Mouse (Mus musculus) urinary bladder, adult 2 months (tissue): Measurements from ENCODE around the gene Adgrl4. TPM values are rescaled to one million over a fixed set of nuclear protein-coding genes. Genes with fewer than 3 reads are reported as not detected.

Source experiments
- DNase-seq: peaks from one replicate; pipeline ENCODE4 v3.0.0; 2022; ENCODE audit warnings: low spot score
- polyA plus RNA-seq: library from polyadenylated mRNA; depleted of rRNA; stranded (reverse); fragments of >200 nt; gene quantifications from 2 replicates; pipeline ENCODE4 v1.2.3, GENCODE M21; 2012; rRNA removed

Adgrl4 gene
- 13.1 and 16.1 TPM in 2 replicates for polyA plus RNA-seq

DNA sequence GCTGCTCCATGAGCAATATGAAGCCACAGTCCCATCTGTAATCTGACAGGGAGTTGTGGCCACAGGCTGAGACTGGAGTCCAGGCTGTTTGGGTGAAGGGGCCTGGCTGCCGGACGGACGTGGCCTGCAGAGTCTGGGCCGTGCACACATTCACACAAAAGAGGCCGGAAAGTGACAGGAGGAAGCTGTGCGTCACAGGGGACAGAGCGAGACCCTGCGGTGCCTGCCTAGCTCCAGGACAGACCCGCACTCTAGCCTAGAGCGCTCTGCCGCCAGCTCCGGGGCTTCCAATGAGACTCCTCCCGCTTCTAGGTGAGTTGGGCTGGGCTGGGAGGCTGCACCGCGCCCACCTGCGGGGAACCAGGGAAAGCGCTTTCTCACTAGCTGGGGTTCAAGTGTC, at the start of gene Adgrl4:
Gene Adgrl4 (plus strand): TSS at position 195 of the 400 bp plus-strand sequence.
- no peak for DNase-seq

DNA sequence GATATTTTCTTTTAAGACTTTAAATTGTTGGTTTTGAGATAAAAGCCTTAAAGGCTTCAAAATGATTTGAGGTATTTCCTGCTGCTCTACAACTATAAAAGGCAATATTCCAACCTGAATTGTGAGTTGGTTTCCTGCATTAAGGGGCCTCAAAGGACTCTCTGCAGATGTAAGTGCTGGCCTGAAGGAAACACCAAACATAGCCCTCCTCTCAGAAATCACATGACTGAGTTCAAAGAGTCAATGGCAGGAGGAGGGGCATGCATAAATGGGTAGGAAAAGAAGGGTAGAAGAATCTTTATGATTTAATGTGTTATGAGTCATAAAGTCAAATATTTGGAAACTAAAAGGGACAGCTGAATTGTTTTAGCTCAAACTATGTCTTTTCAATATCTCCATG, 46.8 kb upstream of the Adgrl4 start:
- no peak for DNase-seq

DNA sequence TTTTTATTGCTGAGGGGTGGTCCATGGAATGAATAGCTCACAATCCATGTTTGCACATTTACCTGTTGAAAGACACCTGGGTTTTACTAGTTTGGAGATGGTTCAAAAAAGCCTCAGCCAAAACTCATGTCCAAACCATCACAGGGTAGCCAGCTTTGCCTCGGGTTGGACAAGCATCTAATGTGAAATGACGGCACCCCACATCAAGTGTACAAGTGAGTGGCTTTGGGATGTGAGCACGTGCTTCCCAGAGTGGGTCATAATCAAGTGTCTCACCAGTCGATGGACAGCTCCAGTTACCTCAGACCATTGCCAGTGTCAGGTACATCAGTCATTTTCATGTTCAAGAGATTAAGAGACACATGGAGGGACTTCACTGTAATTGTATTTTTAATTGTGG, 44.8 kb upstream of the Adgrl4 start:
- no peak for DNase-seq

DNA sequence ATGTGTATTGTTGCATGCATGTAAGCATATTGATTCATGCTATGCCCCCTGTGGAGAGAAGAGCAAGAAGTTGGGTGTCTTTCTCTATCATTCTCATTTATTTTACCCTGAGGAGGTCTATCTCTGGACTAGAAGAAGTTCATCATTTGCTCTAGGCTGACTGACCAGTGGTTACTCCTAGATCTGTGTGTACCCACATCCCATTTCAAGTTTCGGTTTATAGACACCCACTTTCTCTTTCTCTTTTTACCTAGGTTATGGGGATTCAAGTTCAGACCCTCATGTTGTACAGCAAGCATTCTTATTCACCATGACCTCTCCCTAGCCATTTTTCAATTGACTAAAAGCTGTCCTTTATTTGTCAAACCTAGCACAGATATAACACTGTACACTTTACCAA, 44.4 kb upstream of the Adgrl4 start:
- DNase-seq: no peak

DNA sequence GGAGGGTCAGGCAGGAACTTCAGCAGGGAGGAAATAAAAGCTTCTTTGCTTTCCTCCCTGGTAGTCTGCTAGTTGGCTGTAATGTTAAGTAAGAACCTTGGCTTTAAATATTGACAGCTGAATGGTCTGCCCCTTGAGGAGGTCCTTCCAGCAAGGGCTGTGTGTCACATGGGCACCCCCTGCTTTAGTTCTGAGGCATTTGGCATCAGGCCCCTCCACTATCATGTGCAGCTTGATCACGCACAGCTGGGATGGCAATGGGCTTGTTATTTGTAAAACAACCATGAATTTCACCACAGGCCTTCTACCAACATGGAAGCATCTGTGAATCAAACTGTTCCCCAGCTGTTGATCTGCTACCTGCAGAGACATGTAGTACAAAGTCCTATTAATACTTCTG, 38.4 kb upstream of the Adgrl4 start:
- DNase-seq: no peak

DNA sequence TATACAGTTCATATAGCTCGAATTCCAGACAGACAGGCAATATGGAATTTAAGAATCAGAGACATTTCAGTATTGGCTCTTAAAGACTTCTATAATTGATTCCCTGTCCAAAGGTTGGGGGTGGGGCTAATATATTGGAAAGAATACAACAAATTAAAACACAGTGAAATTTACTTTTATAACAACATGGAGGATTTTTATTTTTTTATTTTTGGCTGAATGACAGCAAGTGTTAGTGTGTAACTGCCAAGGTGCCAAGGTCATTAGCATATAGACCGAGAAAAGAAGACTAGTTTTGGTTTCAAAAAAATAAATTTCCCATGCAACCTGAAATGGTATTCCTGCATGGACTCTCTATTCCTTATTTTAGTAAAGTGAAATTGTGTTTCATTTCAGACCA, 26.7 kb upstream of the Adgrl4 start:
- no peak for DNase-seq

DNA sequence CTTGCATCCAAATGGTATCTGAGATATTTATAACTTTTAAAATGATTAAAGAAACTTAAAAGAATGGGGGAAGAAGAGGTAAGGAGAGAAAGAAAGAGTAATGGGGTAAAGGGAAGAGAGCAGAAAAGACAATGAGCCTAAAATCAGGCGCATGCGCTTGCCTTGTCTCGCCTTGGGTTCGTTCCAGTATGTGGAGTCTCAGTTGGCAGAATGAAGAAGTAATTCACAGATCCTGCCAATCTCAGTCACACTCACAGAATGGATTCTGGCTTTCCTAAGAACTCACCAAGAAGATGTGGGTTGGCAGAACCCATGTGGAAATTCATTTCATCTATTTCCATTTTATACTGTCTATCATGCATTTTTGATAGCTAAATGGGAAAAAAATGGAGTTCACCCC, 26.2 kb upstream of the Adgrl4 start:
- DNase-seq: no peak

DNA sequence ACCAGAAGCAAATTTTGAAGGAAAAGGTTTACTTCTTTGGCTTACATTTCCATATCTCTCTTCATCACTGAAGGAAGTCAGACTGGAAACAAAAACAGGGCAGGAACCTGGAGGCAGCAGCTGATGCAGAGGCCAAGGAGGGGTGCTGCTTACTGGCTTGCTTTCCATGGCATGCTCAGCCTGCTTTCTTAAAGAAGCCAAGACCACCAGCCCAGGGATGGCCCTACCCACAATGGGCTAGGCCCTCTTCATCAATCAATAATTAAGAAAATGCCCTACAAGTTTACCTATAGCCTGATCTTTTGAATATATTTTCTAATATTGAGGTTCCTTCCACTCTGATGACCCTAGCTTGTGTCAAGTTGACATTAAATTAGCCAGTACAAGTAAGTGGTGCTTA, 20.8 kb upstream of the Adgrl4 start:
- DNase-seq: no peak

DNA sequence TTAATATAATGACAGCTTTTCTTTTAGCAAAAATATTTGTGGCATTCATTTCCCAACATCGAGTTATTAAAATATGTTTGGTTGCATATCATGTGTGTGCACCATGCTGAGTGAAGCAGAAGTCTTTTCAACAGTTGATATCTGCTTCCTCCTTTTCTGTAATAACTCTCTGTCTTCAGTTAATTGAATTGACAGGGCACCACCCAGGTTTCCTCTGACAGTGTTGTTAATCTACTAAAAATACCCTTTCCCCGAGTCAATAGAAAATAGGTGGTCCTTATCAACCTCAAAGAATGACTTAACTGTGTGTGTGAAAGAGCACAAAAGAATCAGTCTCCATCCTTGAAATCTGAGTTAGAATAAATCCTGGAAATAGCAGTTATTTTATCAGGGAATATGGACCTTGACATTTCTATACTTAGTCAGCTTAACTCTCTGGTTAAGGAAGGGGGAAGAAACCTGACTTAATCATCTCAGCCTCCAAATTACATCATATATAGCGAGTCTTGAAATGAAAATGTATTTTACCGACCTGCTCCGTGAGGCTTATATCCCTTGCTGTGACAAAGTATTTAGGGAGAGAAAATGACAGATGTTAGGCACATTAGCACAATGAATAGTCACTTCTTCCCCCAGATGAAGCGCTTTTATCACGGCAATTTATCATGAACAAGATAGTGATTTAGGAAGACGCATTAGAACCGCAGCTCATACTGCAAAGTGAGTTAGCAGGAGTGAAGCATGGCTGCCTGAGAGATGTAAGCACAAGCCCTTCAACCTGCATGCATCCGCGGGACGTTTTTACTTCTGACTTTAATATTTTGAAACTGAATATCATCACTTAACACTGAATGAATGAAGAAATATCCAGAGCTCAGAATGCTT, 19.8 kb upstream of the Adgrl4 start:
- DNase-seq: no peak

DNA sequence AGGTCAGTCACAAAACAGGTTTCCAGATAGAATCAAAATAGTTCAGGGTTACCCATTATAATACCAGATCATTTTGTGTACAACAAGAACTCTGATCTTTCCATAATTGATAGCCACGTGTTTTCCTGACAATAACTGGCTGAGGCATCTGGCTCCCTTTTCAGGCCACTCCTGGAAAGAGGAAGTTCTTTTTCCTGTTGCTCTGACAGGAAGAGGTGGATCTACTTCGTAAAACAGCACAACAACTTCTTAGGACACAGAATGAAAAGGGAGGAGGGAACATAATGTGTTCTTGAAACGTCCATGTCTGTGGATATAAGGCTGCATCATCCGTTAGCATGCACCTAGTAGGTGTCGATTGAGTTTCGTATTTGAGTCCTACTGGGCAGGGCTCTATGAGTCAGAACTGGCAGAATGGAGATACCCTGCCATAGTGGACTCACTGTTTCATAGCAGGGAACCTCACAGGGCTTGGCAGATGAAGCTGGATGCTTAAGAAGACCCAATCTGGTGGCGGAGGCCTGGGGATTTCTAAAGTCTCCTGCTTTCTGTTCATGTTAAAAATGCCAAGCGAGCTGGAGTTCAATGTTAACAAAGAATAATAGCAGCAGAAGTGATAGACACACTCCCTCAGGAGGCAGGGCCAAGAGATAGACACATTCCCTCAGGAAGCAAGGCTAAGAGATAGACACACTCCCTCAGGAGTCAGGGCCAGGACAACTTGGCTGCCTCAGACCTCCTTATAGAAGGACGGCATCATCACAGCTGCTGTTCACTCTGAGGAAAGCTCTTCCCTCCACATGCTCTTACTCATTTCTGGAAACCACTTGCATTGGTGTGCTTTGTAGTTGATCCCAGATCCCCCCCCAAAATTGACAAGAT, 13.1 kb upstream of the Adgrl4 start:
- no peak for DNase-seq

DNA sequence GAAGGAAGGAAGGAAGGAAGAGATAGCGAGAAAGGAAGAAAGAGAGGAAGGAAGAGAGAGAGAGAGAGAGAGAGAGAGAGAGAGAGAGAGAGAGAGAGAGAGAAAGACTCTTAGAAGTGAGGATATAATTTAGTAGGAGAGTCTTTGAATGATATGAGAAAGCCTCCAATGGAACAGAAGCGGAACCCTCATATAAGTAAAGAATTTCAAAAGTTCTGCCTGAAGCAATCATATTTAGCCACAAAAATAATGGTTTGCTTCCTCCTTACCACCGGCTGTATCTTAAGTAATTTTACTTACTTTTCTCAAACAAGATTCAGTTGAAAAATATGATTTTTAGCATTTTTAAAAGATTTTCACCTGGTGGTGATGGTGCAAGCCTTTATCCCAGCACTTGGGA, 7.6 kb upstream of the Adgrl4 start:
- DNase-seq: no peak

DNA sequence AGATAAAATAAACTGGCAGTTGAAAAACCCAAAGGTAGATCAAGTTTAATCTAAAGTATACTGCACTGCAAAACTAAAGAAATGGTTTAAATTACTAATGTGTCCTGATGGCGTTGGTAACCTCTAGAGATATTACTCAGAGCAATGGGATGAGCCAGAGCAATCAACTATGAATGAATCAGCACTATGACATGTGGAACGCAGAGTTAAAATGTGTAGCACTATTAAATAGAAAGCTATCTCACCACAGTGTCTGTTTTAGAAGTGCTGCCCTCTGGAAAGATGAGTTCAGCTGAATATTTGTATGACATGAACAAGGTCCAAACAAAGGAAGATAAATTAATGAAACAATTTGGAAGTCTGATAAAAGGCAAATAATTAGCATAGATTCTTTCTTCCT, 6.2 kb upstream of the Adgrl4 start:
- no peak for DNase-seq

DNA sequence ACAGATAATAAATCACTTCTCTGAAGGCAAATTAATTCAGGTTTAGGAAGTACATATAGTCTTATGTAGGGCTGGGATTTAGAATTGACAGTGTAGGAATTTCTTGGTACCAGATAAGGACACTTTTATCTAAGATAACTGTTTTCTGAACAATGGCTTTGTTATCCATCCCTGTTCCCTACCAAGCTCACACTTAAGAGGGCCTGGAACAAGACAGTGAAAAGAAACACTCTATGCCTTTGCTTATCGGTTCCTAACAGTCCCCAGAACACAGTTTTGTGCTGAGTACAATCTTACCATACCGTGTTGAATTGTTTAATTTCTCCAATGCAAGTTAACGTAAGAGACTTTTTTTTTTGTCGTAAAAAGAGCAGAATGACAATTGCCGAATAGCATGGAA, 677 bp downstream of the Adgrl4 start:
- DNase-seq: no peak

DNA sequence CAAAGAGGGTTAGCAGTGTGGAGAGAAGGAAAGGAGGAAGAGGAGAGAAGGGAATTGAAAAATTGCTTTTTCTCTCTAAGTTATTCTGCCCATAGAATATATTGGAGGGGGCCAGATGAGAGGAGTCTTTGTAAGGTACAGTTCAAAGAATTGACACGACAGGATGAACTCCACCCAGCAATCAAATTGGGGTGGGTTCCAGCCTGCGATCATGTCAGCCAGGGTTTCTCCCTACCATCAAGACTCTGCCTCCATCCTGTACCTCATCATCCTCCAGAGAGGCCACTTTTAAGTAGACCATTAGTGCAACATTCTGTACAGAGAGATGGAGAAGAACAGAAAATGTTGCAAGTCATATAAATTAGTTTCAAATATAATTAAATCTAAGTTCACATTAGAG, 2.3 kb downstream of the Adgrl4 start:
- DNase-seq: no peak

DNA sequence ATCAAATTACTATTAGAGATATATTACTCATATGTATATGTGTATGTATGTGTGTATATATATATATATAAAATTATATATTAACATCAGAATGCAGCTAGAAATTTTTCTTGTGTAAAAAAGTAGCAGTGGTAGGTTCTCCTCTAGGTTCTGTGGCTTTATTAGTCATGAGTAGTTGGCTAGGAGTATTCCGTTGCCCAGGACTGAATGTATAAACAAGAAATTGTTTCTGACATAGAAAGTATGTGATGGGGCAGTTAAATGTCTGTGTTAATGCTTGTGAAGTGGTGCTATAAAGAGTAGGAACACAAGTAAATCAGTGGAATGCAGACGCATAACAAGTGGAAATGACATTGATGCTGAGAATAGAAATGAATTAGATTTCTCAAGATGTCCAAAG, 4.3 kb downstream of the Adgrl4 start:
- DNase-seq: no peak

DNA sequence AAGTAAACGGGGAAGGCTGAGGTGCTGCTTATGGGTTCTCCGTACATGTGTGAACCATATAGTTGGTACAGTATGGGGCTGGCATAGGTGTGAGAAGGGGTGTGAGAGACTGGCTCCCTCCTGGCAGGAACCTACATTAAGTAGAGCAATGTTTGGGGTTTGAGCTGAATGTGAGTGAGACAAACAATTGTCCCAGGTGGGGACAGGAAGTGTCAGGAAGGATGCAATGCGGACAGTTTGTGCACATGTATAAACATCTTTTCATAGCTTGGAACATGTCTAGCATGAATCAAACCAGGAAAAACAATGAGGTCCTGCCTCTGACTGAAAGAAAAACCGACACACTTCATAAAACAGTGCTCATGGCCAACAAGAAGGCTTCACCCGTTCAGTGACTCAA, 5.8 kb downstream of the Adgrl4 start:
- DNase-seq: no peak

DNA sequence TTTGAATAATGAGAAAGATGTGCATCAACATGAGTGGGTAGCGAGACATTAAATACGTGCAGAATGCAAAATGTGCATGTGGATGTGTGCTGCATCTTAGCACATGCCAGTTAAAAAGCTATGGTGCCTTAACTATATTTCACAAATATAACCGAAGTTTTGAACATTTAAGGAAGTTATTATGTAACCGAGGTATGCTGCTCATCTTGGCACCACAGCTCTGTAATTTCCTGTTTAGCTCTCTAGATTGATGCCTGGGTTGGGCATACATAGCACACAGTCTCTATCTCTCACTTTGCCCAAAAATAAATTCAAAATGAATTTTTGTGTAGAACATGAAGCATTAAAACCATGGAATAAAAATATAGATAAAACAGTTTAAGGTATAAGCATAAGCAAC, 6.6 kb downstream of the Adgrl4 start:
- DNase-seq: no peak

DNA sequence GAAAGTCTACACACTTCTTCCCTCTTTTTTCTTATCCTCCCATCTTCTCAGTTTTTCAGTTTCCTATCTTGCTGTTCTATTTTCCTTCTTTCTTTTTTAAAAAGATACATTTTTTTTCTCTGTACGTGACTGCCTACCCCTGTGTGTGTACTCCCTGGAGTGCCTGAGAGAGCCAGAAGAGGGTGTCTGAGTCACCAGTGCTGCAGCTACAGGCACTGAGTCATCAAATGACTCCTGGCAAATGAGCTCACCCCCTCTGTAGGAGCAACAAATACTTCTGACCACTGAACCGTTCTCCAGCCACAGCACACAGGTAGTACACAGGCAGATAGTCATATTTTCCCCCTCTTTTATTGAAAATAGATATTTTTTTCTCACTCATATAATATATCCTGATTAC, 8.2 kb downstream of the Adgrl4 start:
- no peak for DNase-seq

DNA sequence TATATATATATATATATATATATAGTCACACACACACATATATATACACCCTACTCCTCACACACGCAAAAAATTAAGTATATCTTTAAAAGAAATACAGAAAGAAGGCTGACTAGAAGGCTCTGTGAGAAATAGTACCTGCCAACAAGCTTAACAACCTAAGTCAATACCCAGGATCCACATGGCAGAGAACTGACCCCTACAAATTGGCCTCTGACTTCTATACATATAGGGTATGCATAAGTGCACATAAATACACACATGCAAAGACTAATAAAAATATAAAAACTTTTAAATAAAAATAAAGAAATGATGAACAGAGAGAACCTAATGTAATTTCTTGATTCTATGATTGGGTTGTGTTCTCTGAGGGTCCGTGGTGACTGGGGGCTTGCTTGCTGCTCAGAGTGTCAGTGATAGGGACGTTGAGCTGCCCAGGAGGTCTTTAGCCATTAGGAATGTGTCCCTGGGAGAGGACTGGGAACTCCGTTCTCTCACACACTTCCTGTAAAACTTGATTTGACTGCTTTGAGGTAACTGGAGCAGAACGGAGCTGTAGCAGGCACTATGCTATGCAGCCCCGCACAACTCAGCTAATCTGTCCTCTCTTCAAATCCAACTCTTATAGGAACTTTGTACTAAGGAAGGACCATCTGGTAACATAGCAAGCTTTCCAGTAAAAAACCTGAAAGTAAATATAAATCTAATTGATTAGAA, 17.5 kb downstream of the Adgrl4 start:
- DNase-seq: no peak

DNA sequence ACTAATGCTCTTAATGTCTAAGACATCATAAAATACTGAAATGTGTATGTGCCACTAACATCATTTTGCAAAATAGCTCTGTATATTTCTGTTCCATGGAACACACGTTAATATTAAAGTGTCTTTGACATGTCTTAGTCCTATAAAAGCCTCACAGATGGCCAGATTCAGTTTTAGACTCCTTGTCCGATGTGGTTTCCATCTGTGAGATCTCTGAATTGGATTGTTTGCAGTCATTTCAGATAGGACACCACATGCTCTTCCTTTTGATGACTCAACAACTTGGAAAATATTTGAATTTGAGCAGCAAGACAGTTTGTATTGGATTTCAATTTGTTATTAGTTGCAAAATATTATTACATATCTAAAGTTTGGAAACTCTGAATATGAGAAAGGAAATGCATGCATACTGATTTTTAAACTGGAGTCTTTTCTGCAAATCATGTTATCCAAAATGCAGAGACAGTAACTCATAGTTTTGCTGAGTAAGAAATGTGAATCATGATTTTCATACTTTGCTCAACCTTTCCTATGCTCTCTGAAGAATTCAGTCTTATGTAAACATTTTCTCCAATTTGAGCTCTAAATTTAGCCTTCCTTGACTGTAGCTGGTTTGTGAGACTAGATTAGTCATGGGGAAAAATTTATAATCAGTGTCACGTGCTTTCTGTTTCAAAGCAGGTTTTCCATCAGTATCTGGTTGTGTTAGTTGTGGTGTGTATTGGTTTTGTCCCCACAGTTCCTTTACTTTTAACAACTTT, 21.9 kb downstream of the Adgrl4 start:
- DNase-seq: no peak

DNA sequence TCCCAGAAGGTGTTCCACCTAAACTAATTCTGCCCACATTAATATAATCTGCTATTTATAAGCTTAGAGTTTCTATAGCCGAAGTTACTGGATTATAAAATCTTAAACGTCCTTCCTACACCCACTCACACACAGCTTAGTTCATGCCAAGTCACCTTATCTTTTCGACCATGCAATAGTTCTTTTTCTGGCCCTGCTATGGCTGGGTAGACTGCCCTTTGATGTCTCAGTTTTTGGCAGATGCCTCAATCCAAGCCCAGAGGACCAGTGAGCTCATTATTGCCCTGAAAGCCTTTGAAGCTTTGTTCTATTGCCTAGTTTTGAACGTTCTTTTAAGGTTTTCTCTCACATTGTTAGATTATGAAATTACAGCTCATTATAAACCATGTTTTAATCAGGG, 27.5 kb downstream of the Adgrl4 start:
- DNase-seq: no peak

DNA sequence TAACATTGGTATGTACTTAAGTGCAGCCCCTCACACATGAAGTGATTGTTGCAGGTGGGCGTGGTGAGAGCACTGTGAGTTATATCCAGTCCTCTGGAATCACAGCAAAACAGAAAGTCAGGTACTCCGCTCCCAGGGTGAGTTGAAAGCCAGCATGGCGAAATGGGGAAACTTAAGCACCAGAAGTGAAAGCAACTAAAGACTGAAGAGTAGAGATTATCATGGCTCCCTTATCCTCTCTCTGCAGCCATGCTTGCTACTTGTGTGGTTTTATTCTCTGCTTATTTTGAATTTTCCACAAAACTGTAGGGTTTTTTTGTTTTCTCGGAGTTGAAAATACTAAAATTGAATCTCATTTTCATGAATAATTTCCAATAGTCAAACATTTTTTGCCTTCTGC, 51.2 kb downstream of the Adgrl4 start:
- no peak for DNase-seq
